Mouse (Mus musculus): ENCODE measurements around the gene Perp.

Perp gene

DNA sequence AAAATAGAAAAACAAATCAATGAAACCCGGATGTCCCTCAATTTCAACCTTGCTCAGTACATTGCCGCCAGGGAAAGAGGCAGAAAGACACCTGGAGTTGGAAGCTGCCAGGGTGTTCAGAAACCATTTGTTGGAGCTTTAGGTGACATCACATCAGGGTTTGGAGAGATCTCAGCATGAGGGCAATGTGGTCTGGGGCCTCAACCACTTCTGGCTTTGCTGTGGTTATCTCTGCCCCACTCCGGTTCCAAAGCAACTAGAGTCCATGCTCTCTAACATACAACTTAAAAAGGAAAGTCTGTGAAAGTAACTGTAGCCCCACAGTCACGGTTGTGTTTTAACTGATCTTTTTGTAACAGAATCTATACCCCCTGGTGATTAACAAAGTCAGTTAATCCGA lies 19.9 kb downstream of the Perp start:
- DNase-seq: no peak

DNA sequence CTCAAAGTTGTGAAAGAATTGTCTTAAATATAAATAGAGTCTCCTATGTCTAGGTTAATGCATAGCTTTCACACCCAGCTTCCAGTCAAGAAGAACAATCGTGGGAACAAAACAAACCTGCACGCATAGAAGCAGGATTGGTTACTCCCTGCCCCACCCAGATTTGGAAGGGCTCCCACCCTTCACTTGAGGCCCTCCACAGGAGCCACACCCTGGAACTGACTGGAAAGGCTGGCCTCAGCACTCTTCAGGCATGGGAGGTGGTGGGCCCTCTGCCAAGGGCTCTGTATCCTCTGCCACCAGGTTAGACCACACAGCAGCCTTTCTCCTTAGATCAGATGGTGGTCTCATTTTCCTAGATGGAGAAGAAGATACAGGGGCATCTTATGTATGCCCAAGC lies 26.2 kb downstream of the Perp start:
- no peak for DNase-seq

DNA sequence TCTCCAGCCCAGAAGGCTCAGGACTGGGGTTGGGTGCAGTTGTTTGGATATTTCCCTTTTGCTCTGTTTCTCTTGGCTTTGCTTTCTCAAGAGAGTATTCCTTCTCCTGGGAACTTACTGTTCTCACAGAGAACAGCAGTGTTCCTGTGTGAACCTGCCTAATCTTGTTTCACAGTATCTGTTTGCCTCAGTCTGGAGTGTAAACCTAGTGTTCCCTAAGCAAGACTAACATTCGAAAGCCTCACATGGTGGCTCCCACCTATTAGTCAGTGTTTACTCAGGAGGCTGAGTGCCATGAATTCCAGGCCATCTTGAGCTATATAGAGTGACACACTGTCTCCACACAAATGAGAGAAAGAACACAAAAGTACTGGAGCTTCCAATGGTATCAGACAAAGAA lies 31.4 kb downstream of the Perp start:
- no peak for DNase-seq

DNA sequence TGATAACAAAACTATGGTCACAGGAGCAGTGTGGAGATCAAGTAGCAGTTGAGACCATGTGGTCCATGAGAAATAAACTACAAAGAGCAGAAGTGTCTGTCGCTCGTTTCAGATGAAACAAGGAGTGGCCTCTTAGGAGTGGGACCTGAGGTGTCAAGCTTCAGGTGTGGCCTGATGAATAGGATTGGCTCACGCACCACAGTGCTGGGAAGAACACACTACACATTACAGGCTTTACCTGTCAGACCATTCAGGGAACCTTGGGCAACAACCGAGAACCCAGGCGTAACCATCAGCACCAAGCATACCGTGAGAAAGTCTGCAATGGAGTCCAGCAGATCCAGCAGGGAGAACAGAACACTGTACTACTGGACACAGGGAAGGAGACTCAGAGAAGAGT lies 33.3 kb downstream of the Perp start:
- DNase-seq: no peak

DNA sequence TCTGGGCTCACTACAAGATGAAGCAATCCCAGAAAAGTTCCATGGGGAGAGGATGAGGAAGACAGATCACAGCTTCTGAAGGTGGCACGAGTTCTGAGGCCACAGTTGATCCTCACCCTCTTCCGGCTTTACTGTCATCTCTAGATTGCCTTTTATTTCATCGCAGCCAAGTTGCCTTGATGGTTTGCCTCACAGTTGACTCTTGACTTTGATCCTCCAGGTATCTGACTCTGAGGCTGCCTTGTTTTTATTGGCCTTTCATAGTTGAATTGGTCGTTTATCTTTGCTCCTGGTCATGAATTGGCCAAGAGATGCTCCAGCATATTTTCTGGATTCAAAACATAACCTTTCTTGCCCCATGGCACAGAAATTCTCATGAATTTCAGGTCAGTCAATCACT lies 34.3 kb downstream of the Perp start:
- DNase-seq: no peak

DNA sequence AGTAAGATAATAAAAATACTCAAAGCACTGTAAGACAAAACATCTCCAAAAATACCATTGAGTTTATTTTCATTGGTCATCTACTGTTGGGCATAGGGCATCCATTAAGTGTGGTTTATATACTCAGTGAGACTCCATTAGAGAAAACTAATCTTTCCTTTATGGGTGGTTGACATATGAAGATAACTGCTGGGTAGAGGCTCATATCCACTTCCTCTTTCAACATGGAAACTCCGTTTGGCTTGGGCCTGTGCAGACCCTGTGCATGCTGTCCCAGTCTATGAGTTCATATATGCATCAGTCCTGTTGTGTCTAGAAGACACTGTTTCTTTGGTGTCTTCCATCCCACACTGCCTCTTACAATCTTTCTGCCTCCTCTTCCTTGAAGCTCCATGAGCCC lies 34.9 kb downstream of the Perp start:
- DNase-seq: no peak

DNA sequence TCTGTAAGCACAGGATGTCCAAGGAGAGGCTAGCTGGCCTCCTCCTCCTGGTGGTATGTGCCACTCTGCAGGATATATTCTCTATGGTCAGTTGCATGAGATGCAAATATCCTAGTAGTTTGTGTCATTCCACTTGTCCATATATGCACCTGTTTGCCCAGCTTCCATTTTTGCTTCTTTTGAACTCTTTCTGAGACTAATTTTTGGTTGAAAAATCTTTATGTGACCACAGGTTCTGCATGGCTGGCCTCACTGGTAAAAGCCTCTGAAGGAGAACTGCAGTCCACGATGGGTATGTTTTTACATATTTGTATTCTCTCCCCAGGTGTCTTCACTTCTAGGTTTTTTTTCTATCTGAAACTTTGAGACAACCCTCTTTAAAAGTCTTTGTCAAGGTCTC lies 37.4 kb downstream of the Perp start:
- DNase-seq: no peak

DNA sequence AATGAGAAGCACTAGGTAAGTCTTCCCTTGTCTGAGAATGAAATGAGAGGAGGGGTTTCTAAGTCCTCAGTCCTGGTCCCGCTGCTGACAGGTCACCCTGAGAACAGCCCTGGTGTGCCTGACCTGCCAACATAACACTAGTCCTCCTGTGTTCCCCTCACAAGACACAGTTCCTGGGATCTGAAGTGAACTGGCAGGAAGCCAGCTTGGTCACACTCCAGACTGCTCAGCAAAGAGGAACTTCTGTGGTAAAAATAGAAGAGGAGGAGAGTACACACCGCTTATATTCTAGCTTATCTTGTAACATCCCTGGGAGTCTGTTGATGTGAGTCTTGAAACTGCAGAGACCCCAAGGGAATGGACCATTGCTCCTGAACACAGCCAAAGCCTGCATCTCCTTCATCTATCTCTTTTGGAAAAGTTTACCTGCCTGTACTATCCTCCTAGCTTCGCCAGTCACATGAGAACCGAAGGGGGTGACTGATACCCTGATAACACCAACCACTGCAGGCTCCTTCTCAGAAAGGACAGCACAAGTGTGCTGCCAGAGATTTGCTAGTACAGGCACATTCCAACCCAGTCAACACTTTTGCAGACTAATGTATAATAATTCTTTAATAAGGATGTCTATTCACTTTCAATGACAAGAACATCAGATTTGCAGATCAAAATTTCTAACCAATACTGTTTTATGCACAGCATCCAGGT lies 42.3 kb downstream of the Perp start:
- DNase-seq: peak; percentile 13

DNA sequence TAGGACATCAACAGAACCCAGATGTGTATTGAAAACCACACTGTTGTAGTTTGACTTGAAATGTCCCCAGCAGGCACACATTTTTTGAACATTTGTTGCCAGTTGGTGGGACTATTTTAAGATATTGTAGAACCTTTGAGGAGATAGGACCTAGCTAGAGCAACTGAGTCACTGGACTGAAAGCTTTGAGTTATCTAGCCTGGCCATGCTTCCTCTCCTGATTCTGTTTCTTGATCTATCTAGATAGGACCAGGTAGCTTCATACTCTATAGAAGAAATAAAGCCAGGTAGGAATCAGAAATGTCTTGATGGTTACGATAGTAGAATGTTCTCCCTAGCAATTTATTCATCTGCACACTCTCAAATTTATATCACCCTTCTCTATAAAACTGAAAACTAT lies 43.9 kb downstream of the Perp start:
- DNase-seq: no peak

DNA sequence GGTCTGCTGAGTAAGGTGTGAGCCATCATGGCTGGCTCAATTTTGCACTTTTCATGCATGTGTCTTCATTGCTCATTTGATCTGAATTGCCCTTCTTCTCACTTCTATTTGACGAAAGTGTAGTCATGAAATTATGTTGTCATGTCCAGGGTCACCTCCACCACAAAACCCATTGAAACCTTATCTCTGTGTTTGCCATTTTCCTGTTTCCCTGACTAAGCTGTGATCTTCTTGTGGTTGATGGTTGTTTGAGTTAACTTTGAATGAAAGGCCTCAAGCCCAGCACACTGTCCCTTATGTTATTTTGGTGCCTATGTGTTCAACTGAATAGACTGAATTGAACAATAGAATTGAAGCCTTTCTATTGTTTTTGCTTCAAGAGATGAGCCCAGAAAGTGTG lies 44.4 kb downstream of the Perp start:
- DNase-seq: no peak

DNA sequence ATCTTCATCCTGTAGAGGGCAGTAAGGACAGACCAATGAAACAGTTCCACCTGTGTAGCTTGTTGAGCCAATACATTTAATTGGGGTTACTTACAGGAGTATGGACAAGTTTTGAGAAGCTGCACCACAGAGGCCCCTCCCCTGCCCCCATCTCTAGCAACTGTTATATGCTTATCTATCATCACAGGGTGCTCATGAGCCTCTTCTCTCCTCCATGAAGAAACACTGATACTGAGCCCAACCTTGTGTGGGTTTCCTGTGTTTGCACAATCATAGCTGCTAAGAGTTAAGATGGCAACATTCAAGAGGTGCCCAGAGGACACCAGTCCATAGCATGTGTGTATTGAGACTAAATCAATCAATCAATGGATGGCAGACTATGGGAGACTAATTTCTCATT lies 46.3 kb downstream of the Perp start:
- DNase-seq: no peak

DNA sequence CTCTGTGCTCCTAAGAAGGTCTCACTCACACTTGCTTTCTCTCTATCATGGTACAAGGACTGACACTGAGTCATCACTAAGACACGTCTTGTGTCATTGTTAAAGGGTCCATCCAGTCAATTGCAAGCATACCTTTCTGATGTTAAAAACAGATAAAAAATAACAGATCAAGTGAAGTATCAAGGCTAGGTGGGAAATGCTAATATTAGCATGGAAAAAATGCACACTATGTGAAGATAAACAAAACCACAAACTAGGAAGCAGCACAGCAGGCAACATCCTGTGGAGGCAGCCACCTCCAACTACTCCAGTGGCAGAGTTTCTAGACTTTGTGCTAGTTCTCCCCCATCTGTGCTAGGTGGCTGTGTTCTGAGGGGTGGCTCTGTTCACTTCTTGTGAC lies 47.3 kb downstream of the Perp start:
- no peak for DNase-seq

DNA sequence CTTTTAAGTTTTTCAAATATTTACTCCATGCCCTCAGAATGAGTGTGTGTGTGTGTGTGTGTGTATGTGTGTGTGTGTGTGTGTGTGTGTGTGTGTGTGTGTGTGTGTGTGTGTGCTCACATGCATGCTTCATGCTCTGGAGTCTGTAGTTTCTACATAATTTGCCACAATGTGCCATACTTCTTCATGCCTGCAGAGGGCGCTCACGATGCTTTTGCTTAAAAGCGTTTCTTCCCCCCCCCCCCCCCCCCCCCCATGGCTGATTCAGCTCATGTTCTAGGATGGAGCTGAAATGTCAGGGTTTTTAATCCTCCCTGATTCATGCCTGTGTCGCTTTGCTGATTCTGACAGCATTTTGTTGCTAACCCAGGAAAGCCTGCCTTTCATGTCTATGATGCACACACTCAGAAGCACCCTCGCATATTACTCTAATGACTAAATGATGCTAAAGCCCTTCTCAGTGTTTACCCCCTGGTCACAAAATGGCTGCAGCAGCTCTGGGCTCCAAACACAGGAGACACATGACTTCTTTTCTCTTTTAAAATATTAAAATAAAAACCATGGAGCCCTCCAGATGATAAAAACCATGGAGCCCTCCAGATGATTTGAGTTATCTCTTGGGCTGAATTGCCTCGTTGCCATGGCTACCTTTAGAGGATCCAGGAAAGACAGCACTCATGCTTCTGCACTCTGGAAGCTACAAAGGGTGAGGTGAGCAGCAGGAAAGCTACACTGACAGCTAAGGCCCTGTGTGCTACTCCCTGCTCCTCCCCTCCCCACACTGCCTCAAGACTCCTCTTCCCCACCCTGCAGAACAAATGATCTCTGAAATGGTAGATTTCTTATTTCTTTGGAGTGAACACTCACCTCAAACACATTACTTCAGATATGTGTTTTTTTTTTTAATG lies 49.7 kb downstream of the Perp start:
- DNase-seq: no peak

DNA sequence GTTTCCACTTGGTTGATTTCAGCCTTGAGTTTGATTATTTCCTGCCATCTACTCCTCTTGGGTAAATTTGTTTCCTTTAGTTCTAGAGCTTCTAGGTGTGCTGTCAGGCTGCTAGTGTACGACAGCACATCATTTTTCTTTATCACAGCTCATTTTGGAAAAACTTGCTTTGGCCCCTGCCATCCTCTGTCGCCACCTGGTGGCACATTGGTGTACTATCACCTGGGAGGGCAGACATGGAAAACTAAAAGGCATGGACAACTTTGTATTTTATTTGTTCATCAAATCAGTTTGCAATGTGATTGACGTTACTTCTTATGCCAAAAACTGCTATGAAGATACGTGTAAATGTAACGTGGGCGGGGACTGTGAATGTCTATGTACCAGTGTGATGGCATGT lies 59.3 kb downstream of the Perp start:
- DNase-seq: peak; percentile 38
